ENCODE assay signal across 11 mouse cellular contexts in genomic region chr1:106961023-106961422, GRCm38 (mm10). TPM values are rescaled to one million over a fixed set of nuclear protein-coding genes. Genes with fewer than 3 reads are reported as not detected.
DNase-seq lines count a peak whose midpoint lies in the region; ATAC-seq and TF ChIP-seq lines count a peak whose summit lies in the region.
"Had no signal": no experiment of that assay in that cellular context is flagged by ENCODE, and none has a peak within 500 bp of the region (broad histone marks: within the 10 kb centered on the region; RNA-seq: fewer than 3 reads in every experiment).

No protein-coding gene starts in this region.

- H3K4me1 ChIP-seq in kidney, adult 2 months (ENCODE audit: control insufficient read depth, insufficient read depth, low read length) = no peaks in the 10 kb centered on the region
- H3K4me1 ChIP-seq in kidney, embryonic 14.5 days (ENCODE audit: control insufficient read depth, insufficient read depth, low read length) = no peaks in the 10 kb centered on the region
- H3K4me1 ChIP-seq in CH12.LX (ENCODE audit: control insufficient read depth in 1 of 2, insufficient read depth in 2 of 2) = no peaks in the 10 kb centered on the region
- H3K4me1 ChIP-seq in liver, postnatal 0 days (ENCODE audit: insufficient read depth) = no peaks in the 10 kb centered on the region
- no peaks in the 10 kb centered on the region for H3K4me1 ChIP-seq in forebrain, embryonic 13.5 days
- H3K4me1 ChIP-seq: limb, embryonic 13.5 days; neural tube, embryonic 15.5 days had no signal

- no peak overlapping the region for H3K27ac ChIP-seq in kidney, adult 2 months (ENCODE audit: insufficient read depth, low read depth, low read length)
- no peak overlapping the region for H3K27ac ChIP-seq in kidney, embryonic 14.5 days (ENCODE audit: low read depth, low read length)
- H3K27ac ChIP-seq in CH12.LX (ENCODE audit: insufficient read depth, low read depth) = no peak overlapping the region
- H3K27ac ChIP-seq in liver, postnatal 0 days (ENCODE audit: low read depth) = no peak overlapping the region
- H3K27ac ChIP-seq in forebrain, embryonic 13.5 days = no peak overlapping the region
- H3K27ac ChIP-seq: limb, embryonic 13.5 days; neural tube, embryonic 15.5 days had no signal

- no peaks in the 10 kb centered on the region for H3K27me3 ChIP-seq in kidney, adult 2 months (replicated peaks; ENCODE audit: control insufficient read depth, insufficient read depth, low read length)
- H3K27me3 ChIP-seq in kidney, embryonic 14.5 days (ENCODE audit: control insufficient read depth, insufficient read depth, low read length) = no peaks in the 10 kb centered on the region
- H3K27me3 ChIP-seq in CH12.LX (replicated peaks) (peaks cover 32% of the 10 kb centered on the region), Patski (no peaks in the 10 kb centered on the region)
- H3K27me3 ChIP-seq in liver, postnatal 0 days (ENCODE audit: insufficient read depth, low read length) = no peaks in the 10 kb centered on the region
- no peaks in the 10 kb centered on the region for H3K27me3 ChIP-seq in forebrain, embryonic 13.5 days
- H3K27me3 ChIP-seq: limb, embryonic 13.5 days; neural tube, embryonic 15.5 days had no signal

- TF ChIP-seq RAD21 in CH12.LX (IDR thresholded peaks at IDR 0.05; ENCODE audit: low read depth, low read length) = peak; percentile 17

- H3K9me3 ChIP-seq in kidney, embryonic 14.5 days (ENCODE audit: control insufficient read depth, low read length) = no peaks in the 10 kb centered on the region
- no peaks in the 10 kb centered on the region for H3K9me3 ChIP-seq in CH12.LX (replicated peaks; ENCODE audit: low read length)
- no peaks in the 10 kb centered on the region for H3K9me3 ChIP-seq in liver, postnatal 0 days (ENCODE audit: low read length)
- no peaks in the 10 kb centered on the region for H3K9me3 ChIP-seq in forebrain, embryonic 13.5 days (replicated peaks)
- H3K9me3 ChIP-seq: limb, embryonic 13.5 days; neural tube, embryonic 15.5 days had no signal

- no peak for ATAC-seq in kidney, embryonic 14.5 days (ENCODE audit: low FRiP score, low TSS enrichment)
- no peak for ATAC-seq in Patski
- ATAC-seq in liver, postnatal 0 days = no peak
- no peak for ATAC-seq in forebrain, embryonic 13.5 days

- CTCF ChIA-PET in Patski (lab: Charles Lee) = interaction anchor here (0.8 kb wide), 1 partner anchor 53 kb away, joined by 3 read pairs; no protein-coding TSS in a partner anchor

- peak; percentile 36 for TF ChIP-seq CTCF in kidney, adult 2 months (conservative IDR thresholded peaks at IDR 0.05; ENCODE audit: insufficient read depth, insufficient read length, low read depth, low read length)
- TF ChIP-seq CTCF in CH12.LX (conservative IDR thresholded peaks at IDR 0.05 in 1 of 2, IDR thresholded peaks at IDR 0.05 in 1 of 2; ENCODE audit: low read depth in 2 of 2, low read length in 2 of 2) (peak; percentile 31 to 51; a peak in 3 of 4 replicates), Patski (IDR thresholded peaks at IDR 0.05) (peak; percentile 41)
- TF ChIP-seq CTCF in liver, postnatal 0 days (IDR thresholded peaks at IDR 0.05; ENCODE audit: low read depth) = peak; percentile 48

- no peak overlapping the region for H3K4me3 ChIP-seq in kidney, adult 2 months (ENCODE audit: insufficient read depth, low read depth, low read length)
- H3K4me3 ChIP-seq in kidney, embryonic 14.5 days (ENCODE audit: low read length) = no peak overlapping the region
- no peak overlapping the region for H3K4me3 ChIP-seq in CH12.LX (replicated peaks in 1 of 3; ENCODE audit: low read depth in 2 of 3, low read length in 2 of 3, poor library complexity in 1 of 3)
- no peak overlapping the region for H3K4me3 ChIP-seq in liver, postnatal 0 days (ENCODE audit: low read depth, low read length)
- H3K4me3 ChIP-seq in forebrain, embryonic 13.5 days = no peak overlapping the region
- H3K4me3 ChIP-seq: limb, embryonic 13.5 days; neural tube, embryonic 15.5 days had no signal

- POLR2A ChIA-PET in Patski (lab: Charles Lee) = no interaction called here

- H3K4me2 ChIP-seq in kidney, embryonic 14.5 days (replicated peaks; ENCODE audit: low read depth, low read length) = no peak overlapping the region
- no peak overlapping the region for H3K4me2 ChIP-seq in CH12.LX (ENCODE audit: insufficient read depth, low read depth, poor library complexity, severe bottlenecking)
- no peak overlapping the region for H3K4me2 ChIP-seq in liver, postnatal 0 days (ENCODE audit: low read depth, low read length)
- H3K4me2 ChIP-seq in forebrain, embryonic 13.5 days = no peak overlapping the region
- H3K4me2 ChIP-seq: limb, embryonic 13.5 days; neural tube, embryonic 15.5 days had no signal

- peak; percentile 6 for DNase-seq in kidney, adult 2 months
- DNase-seq in CH12.LX (ENCODE audit: extremely low read depth) = peak; percentile 27
- DNase-seq in Patski (ENCODE audit: low read depth, low spot score) = no peak
- DNase-seq in liver, postnatal 0 days = peak; percentile 14
- DNase-seq in urinary bladder, adult 18-20 months (ENCODE audit: low spot score in 2 of 2) = no peak
- DNase-seq: cerebellum, adult 2 months had no signal

- WGBS in kidney, adult 2 months = 32% methylated on average over 3 of the region's 3 CpGs
- 50% methylated on average over 3 of the region's 3 CpGs for WGBS in kidney, embryonic 14.5 days
- 27% methylated on average over 3 of the region's 3 CpGs for WGBS in liver, postnatal 0 days (ENCODE audit: insufficient replicate concordance)
- WGBS in forebrain, embryonic 13.5 days = 45% methylated on average over 3 of the region's 3 CpGs

- no peak for TF ChIP-seq POLR2A in kidney, adult 2 months (IDR thresholded peaks at IDR 0.05; ENCODE audit: low read depth, low read length)
- TF ChIP-seq POLR2A in CH12.LX (IDR thresholded peaks at IDR 0.05; ENCODE audit: low read depth, low read length) = no peak

- H3K79me2 ChIP-seq in CH12.LX (replicated peaks; ENCODE audit: control insufficient read depth, extremely low read depth, insufficient read depth, poor library complexity, severe bottlenecking) = no peaks in the 10 kb centered on the region

- no peak overlapping the region for H3K9ac ChIP-seq in kidney, embryonic 14.5 days (ENCODE audit: low read depth, low read length)
- no peak overlapping the region for H3K9ac ChIP-seq in CH12.LX (ENCODE audit: insufficient read depth, low read depth)
- H3K9ac ChIP-seq in liver, postnatal 0 days (replicated peaks) = no peak overlapping the region
- no peak overlapping the region for H3K9ac ChIP-seq in forebrain, embryonic 13.5 days
- H3K9ac ChIP-seq: limb, embryonic 13.5 days; neural tube, embryonic 15.5 days had no signal

- no peak for TF ChIP-seq EP300 in CH12.LX (IDR thresholded peaks at IDR 0.05; ENCODE audit: low read length)
- no peak for TF ChIP-seq EP300 in liver, postnatal 0 days (IDR thresholded peaks at IDR 0.05; ENCODE audit: low read depth)

- dilution Hi-C loops in CH12.LX (cut with MboI; ENCODE audit: extremely low pct_ligation_motif_present, extremely low pct_unique_long_range_greater_than_20kb, low sequenced_read_pairs) = no loop called here

- no peaks in the 10 kb centered on the region for H3K36me3 ChIP-seq in kidney, adult 2 months (ENCODE audit: control insufficient read depth, insufficient read depth, low read length)
- H3K36me3 ChIP-seq in kidney, embryonic 14.5 days (ENCODE audit: control insufficient read depth, insufficient read depth, low read length) = no peaks in the 10 kb centered on the region
- no peaks in the 10 kb centered on the region for H3K36me3 ChIP-seq in CH12.LX (replicated peaks in 1 of 2; ENCODE audit: control insufficient read depth in 1 of 2, insufficient read depth in 1 of 2, low read length in 1 of 2)
- no peaks in the 10 kb centered on the region for H3K36me3 ChIP-seq in liver, postnatal 0 days (replicated peaks; ENCODE audit: insufficient read depth, low read length)
- no peaks in the 10 kb centered on the region for H3K36me3 ChIP-seq in forebrain, embryonic 13.5 days (ENCODE audit: poor library complexity, severe bottlenecking)
- H3K36me3 ChIP-seq: limb, embryonic 13.5 days; neural tube, embryonic 15.5 days had no signal

- in situ Hi-C loops in CH12.LX (cut with MboI; ENCODE audit: low pct_ligation_motif_present, low pct_unique_long_range_greater_than_20kb, low sequenced_read_pairs) = no loop called here
- in situ Hi-C loops in Patski (cut with MboI; ENCODE audit: low pct_unique_long_range_greater_than_20kb) = no loop called here

TF ChIP-seq in CH12.LX, 34 proteins besides CTCF, POLR2A, EP300 and RAD21:
- TF ChIP-seq E2F4 (IDR thresholded peaks at IDR 0.05; ENCODE audit: insufficient replicate concordance, low read depth, low read length) (no peak), ETS1 (conservative IDR thresholded peaks at IDR 0.05; ENCODE audit: low read depth, low read length) (no peak), USF1 (IDR thresholded peaks at IDR 0.05; ENCODE audit: low read depth, low read length) (no peak), UBTF (IDR thresholded peaks at IDR 0.05; ENCODE audit: low read depth, low read length) (no peak), POLR2AphosphoS2 (IDR thresholded peaks at IDR 0.05; ENCODE audit: low read depth, low read length) (no peak), RCOR1 (conservative IDR thresholded peaks at IDR 0.05; ENCODE audit: low read depth, low read length) (no peak), HCFC1 (IDR thresholded peaks at IDR 0.05; ENCODE audit: low read depth, low read length) (no peak), SMC3 (IDR thresholded peaks at IDR 0.05; ENCODE audit: low read depth, low read length) (peak; percentile 36)

RNA-seq across cellular contexts. Expression of gene Serpinb13, which starts 19.8 kb away (rescaled TPM):
- not detected in 2 replicates for polyA plus RNA-seq in kidney, adult 2 months (2012; rRNA removed)
- not detected in 2 replicates for polyA plus RNA-seq in kidney, embryonic 14.5 days (2014; fragmentation: Nextera tagmentation; extraction: Ambion mirVana)
- total RNA-seq in CH12.LX (2012; rRNA removed) (not detected in 2 replicates), CH12.LX (2014; rRNA removed) (not detected in 2 replicates)
- polyA plus RNA-seq in CH12.LX (2012; ENCODE audit: insufficient read length, low read depth) (not detected in 2 replicates), Patski (2021) (not detected)
- not detected in 2 replicates for polyA plus RNA-seq in liver, postnatal 0 days (2015; fragmentation: Nextera tagmentation; extraction: Ambion mirVana)
- not detected in 2 replicates for polyA plus RNA-seq in forebrain, embryonic 13.5 days (2015; fragmentation: Nextera tagmentation; extraction: Ambion mirVana)
- polyA plus RNA-seq: cerebellum, adult 2 months; gonadal fat pad, adult 2 months; limb, embryonic 13.5 days; neural tube, embryonic 15.5 days had no signal

RNA-seq across cellular contexts. Expression of gene Serpinb12, which starts 26.8 kb away (rescaled TPM):
- polyA plus RNA-seq in kidney, adult 2 months (2012; rRNA removed) = 0.06 TPM in 1 of 2 replicates, not detected in the other
- not detected in 2 replicates for polyA plus RNA-seq in kidney, embryonic 14.5 days (2014; fragmentation: Nextera tagmentation; extraction: Ambion mirVana)
- total RNA-seq in CH12.LX (2012; rRNA removed) (not detected in 2 replicates), CH12.LX (2014; rRNA removed) (not detected in 2 replicates)
- polyA plus RNA-seq in CH12.LX (2012; ENCODE audit: insufficient read length, low read depth) (not detected in 2 replicates), Patski (2021) (not detected)
- polyA plus RNA-seq in liver, postnatal 0 days (2015; fragmentation: Nextera tagmentation; extraction: Ambion mirVana) = not detected in 2 replicates
- polyA plus RNA-seq in forebrain, embryonic 13.5 days (2015; fragmentation: Nextera tagmentation; extraction: Ambion mirVana) = not detected in 2 replicates
- polyA plus RNA-seq: cerebellum, adult 2 months had no signal

Comparison
In these comparisons a context has a peak if more than half of its experiments do, and no peak if none do; other contexts are left out.
1. DNase-seq: peak in kidney, adult 2 months (single experiment), CH12.LX (single experiment) and liver, postnatal 0 days (single experiment); none in Patski (single experiment) and urinary bladder, adult 18-20 months (0 of 2).
2. Peak in every context shown above with its lines, with median percentiles within 50 percentile points of each other: CTCF ChIP-seq.